ENCODE assay signal across 14 mouse cellular contexts in genomic region chr9:48710355-48711295, GRCm38 (mm10).
DNase-seq lines count a peak whose midpoint lies in the region; ATAC-seq and TF ChIP-seq lines count a peak whose summit lies in the region.
"Had no signal": no experiment of that assay in that cellular context is flagged by ENCODE, and none has a peak within 500 bp of the region (broad histone marks: within the 10 kb centered on the region; RNA-seq: fewer than 3 reads in every experiment).

No protein-coding gene starts in this region.

- DNase-seq in heart, adult 18-20 months = peak; percentile 61 to 70
- peak; percentile 82 for DNase-seq in kidney, postnatal 0 days (ENCODE audit: low spot score)
- no peak for DNase-seq in kidney, postnatal 25 days
- DNase-seq in retina, postnatal 1 day = peak; percentile 50
- DNase-seq in retina, embryonic 14.5 days (ENCODE audit: low spot score) = no peak
- peak; percentile 6 for DNase-seq in liver, embryonic 13.5 days
- DNase-seq in urinary bladder, postnatal 14 days (ENCODE audit: low spot score) = no peak
- DNase-seq: adrenal gland, adult 8-10 months had no signal

- no peaks in the 10 kb centered on the region for H3K27me3 ChIP-seq in heart, embryonic 12.5 days (replicated peaks)
- H3K27me3 ChIP-seq in kidney, postnatal 0 days (ENCODE audit: insufficient read depth, low read length) = no peaks in the 10 kb centered on the region
- 0 out of 2 replicates have a peak, but pooled peaks cover 4% of the 10 kb centered on the region for H3K27me3 ChIP-seq in liver, embryonic 13.5 days

- H3K4me1 ChIP-seq in heart, embryonic 12.5 days (replicated peaks) = peaks cover 24% of the 10 kb centered on the region
- H3K4me1 ChIP-seq in kidney, postnatal 0 days (replicated peaks; ENCODE audit: insufficient read depth, low read length) = peaks cover 8% of the 10 kb centered on the region
- H3K4me1 ChIP-seq in liver, embryonic 13.5 days (replicated peaks) = peaks cover 34% of the 10 kb centered on the region

- no peak overlapping the region for H3K27ac ChIP-seq in heart, embryonic 12.5 days (ENCODE audit: poor library complexity, severe bottlenecking)
- H3K27ac ChIP-seq in kidney, postnatal 0 days = no peak overlapping the region; the same call in 1 of the 2 replicates
- H3K27ac ChIP-seq in liver, embryonic 13.5 days = peak overlapping the region; percentile 39; the same call in 1 of the 2 replicates
- H3K27ac ChIP-seq: heart, embryonic 13.5 days; limb, embryonic 12.5 days had no signal

- H3K9ac ChIP-seq in heart, embryonic 12.5 days = no peak overlapping the region
- no peak overlapping the region for H3K9ac ChIP-seq in kidney, postnatal 0 days (ENCODE audit: low read depth, low read length)
- no peak overlapping the region for H3K9ac ChIP-seq in liver, embryonic 13.5 days
- H3K9ac ChIP-seq: heart, embryonic 13.5 days; limb, embryonic 12.5 days had no signal

- H3K4me2 ChIP-seq in heart, embryonic 12.5 days = no peak overlapping the region
- H3K4me2 ChIP-seq in kidney, postnatal 0 days (ENCODE audit: low read length) = no peak overlapping the region
- H3K4me2 ChIP-seq in liver, embryonic 13.5 days = 0 out of 2 replicates have a peak overlapping the region, but pooled peaks have one; percentile 21
- H3K4me2 ChIP-seq: heart, embryonic 13.5 days; limb, embryonic 12.5 days had no signal

- WGBS in heart, embryonic 12.5 days = 38% methylated on average over 17 of the region's 17 CpGs
- 11% methylated on average over 17 of the region's 17 CpGs for WGBS in kidney, postnatal 0 days
- 45% methylated on average over 17 of the region's 17 CpGs for WGBS in liver, embryonic 13.5 days (ENCODE audit: insufficient replicate concordance)

- TF ChIP-seq CTCF in kidney, postnatal 0 days (IDR thresholded peaks at IDR 0.05; ENCODE audit: low read depth) = no peak

- H3K36me3 ChIP-seq in heart, embryonic 12.5 days = no peaks in the 10 kb centered on the region
- no peaks in the 10 kb centered on the region for H3K36me3 ChIP-seq in kidney, postnatal 0 days (ENCODE audit: insufficient read depth, low read length)
- no peaks in the 10 kb centered on the region for H3K36me3 ChIP-seq in liver, embryonic 13.5 days
- H3K36me3 ChIP-seq: heart, embryonic 13.5 days; limb, embryonic 12.5 days had no signal

- peaks cover 4% of the 10 kb centered on the region; the same call in 1 of the 2 replicates for H3K9me3 ChIP-seq in heart, embryonic 12.5 days (replicated peaks)
- H3K9me3 ChIP-seq in kidney, postnatal 0 days (replicated peaks; ENCODE audit: low read length) = no peaks in the 10 kb centered on the region
- no peaks in the 10 kb centered on the region for H3K9me3 ChIP-seq in liver, embryonic 13.5 days (replicated peaks)
- H3K9me3 ChIP-seq: heart, embryonic 13.5 days; limb, embryonic 12.5 days had no signal

- no peak for ATAC-seq in heart, embryonic 12.5 days (ENCODE audit: insufficient number of reproducible peaks, low FRiP score)
- ATAC-seq in kidney, postnatal 0 days (replicated peaks; ENCODE audit: low FRiP score, low read depth) = peak; percentile 68
- ATAC-seq in liver, embryonic 13.5 days (ENCODE audit: low read depth) = no peak
- ATAC-seq: intestine, embryonic 16.5 days had no signal

- no peak overlapping the region for H3K4me3 ChIP-seq in heart, embryonic 12.5 days
- H3K4me3 ChIP-seq in kidney, postnatal 0 days (replicated peaks; ENCODE audit: low read depth, low read length) = no peak overlapping the region
- H3K4me3 ChIP-seq in liver, embryonic 13.5 days (replicated peaks) = no peak overlapping the region
- H3K4me3 ChIP-seq: erythroblast, embryonic 14.5 days; heart, embryonic 13.5 days; limb, embryonic 12.5 days; myocyte had no signal

Comparison
In these comparisons a context has a peak if more than half of its experiments do, and no peak if none do; other contexts are left out.
1. DNase-seq: peak in heart, adult 18-20 months (2 of 2), kidney, postnatal 0 days (single experiment), retina, postnatal 1 day (single experiment) and liver, embryonic 13.5 days (single experiment); none in kidney, postnatal 25 days (0 of 2), retina, embryonic 14.5 days (single experiment) and urinary bladder, postnatal 14 days (single experiment).